Mouse (Mus musculus) kidney, postnatal 25 days (tissue): ENCODE results near the gene Ephx1.
A peak's percentile ranks its signal among the peaks of the same experiment; 100 is the strongest.
"Not testable (repeated sequence)": the region's sequence is repeated elsewhere in the genome, so short reads cannot be mapped to it uniquely, and the experiment has no call there.

Source experiments
- DNase-seq, 2 experiments: peaks; one replicate each; pipeline ENCODE4 v3.0.0; 2021; ENCODE audit warnings: mixed read lengths in 2 of 2

Gene Ephx1

DNA sequence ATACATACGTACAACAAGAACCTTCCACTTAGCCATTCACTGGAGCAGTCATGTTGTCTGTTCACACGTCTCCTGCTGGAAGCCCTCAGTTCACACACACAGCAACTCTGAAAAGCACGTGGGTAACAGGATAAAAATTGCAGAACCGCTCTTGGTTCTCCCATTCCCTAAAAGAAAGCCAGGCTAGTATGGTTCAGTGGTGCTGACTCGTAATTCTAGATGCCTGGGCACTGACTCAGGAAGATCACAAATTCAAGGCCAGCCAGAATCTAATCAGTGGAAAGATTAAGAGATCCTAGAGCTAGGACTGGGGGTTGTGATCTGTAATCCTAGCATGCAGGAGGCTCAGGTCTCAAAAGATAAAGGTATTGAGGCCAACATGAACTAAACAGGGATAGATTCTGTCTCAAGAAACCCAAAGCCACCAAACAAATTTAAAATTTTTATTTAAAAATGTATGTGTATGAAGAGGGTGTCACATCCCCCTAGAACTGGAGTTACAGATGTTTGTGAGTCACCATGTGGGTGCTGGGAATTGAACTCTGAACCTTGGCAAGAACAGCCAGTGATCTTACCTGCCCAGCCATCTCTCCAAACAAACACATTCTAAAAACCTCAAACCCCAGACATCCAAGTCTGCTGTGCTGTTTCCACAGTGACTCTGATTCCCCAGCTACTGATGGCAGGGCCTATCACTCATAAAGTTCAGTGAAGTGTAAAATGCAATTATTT lies at the start of gene Ephx1:
Gene Ephx1 (minus strand): TSS at position 149 of the 732 bp plus-strand sequence.
- DNase-seq: no peak

GRCm38 (mm10) chr1:181069671-181070070 lies 49.0 kb upstream of the Ephx1 start:
- DNase-seq: no peak

DNA sequence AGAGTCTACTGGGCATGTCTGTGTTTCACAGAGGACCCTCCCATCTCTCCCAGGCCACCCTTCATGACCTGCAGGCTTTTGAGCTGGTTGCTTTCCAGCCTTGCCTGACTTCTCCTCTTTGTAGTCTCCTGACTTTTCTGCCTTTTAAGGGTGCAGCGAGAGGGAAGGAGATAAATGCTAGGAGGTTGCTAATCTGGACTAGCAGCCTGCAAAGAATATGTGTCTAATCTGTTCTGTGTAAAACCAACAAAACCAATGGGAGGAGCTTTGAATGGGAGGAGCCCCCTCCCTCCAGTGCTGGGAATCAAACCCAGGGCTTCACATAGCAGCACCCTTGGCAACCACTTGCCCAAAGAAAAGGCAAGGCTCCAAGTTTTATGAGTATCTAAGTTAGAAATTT lies 47.6 kb upstream of the Ephx1 start:
- DNase-seq: no peak

DNA sequence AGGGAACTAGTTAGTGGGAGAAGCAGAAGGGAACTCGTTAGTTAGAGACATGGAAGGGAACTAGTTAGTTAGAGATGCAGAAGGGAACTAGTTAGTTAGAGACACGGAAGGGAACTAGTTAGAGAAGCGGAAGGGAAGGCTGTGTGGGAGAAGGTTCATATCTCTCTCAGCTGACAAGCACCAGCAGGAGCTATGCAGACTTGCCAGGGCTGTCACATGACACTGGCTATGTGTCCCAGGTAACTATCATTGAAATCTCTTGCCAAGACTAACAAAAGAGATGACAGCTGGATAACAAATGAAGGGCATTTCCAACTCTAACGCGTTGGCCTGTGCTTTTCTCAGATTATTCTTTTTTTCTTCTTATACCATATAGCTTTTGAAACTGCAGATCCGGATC lies 43.9 kb upstream of the Ephx1 start:
- no peak for DNase-seq

- DNase-seq: no peak
These were observed 43.3 kb upstream of the Ephx1 start for GRCm38 (mm10) chr1:181063991-181064390.

GRCm38 (mm10) chr1:181061784-181062485 lies 41.2 kb upstream of the Ephx1 start:
- no peak for DNase-seq

DNA sequence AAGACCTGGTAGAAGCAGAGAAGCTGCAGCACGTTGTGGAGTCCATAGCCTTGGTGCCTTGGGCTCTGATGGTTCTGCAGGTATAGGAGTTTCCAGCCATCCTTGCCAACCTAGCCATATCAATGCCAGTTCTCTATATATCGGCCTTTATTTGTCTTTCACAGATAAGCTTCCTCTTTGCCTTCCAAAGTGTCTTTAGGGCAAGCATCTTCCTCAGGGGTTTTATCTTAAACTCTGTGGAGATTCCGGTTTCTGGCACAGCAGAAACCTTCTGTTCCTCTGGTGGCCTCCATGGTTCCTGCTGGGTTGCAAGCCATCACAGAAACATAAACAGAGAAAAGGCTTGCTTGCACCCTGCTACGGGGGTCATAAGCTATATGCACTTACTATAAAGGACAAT lies 32.2 kb upstream of the Ephx1 start:
- DNase-seq: no peak

DNA sequence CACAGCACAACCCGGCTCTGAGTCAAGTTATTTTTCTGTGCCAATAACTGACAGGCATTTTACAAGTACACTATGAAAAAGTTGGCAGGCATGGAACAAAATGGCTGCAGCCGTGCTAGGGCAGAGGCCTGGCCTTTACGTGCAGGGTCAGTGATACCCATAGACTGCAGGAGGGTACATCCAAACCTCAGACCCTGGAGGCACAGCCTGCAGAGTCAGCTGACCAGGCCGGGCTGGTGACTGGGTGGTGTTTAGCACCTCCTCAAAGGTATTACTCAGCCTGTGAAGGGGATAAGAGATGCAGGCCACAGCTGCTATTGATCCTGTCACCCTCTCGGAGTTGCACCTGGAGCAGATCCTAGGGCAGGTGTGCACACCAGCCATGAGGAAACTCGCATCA lies 30.2 kb upstream of the Ephx1 start, which contains the start of gene 9130409I23Rik:
Gene 9130409I23Rik (plus strand): TSS at position 301 of the 400 bp plus-strand sequence.
- no peak for DNase-seq

DNA sequence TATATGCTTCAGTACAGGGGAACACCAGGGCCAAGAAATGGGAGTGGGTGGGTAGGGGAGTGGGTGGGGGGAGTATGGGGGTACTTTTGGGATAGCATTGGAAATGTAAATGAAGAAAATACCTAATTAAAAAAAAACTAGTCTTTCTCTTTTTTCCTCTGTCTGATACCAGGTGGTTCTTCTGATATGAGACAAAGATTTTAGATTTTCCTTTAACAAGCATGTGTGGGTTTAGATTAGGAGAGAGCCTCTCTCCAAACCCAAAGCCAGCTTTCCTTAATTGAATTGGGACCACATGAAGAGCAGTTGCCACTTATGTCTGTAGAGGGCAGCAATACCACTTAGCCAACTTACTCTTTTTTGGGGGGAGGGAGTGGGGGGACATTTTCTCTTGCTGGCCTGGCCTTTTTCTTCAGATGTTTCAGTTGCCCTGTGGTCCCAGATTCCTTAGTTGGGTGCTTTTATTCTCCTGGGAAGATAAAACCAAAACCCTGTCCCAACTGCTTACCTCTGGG lies 28.7 kb upstream of the Ephx1 start:
- no peak for DNase-seq

- DNase-seq: no peak
These were observed 26.8 kb upstream of the Ephx1 start for GRCm38 (mm10) chr1:181047520-181047919.

DNA sequence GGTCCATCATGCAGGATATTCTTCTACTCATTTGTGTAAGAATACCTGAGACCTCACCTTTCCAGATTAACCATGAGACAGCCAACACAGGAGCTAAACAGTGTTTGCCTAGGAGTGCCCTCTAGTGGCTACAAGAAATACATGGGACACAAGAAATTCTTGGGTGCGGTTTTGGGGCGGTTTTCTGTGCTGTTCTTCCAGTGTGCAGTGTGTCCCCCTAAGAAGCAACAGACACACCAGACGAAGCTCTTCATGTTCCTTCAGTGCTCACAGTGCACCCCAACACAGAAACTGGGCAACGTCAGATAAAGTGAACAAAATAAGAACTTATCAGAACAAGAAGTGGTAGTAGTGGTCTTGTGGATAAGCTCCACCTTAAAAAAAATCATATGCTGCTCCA lies 18.9 kb upstream of the Ephx1 start:
- peak in 1 of 2 experiments; percentile 57 for DNase-seq

DNA sequence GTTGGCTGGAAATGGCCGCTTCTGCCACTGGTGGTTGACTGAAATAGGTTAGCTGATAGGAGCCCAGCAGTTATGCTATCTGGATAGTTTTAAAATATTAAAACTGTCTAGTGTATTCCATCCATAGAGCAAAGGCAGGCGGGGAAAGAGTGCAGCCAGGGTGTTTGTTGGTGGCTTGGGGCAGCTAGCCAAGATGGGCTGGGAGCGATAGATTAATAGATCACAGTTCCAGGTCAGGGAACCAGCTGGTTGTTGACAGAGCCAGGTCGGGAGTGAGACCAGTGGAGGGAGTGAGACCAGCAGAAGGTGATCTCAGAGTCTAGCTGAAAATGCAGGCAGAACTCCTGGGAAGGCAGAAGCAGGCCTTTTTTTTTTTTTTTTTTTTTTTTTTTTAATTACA lies 16.9 kb upstream of the Ephx1 start:
- DNase-seq: peak; percentile 33 to 45

- not testable (repeated sequence) for DNase-seq
These were observed 14.5 kb upstream of the Ephx1 start for GRCm38 (mm10) chr1:181035015-181035778.

- DNase-seq: peak; percentile 80 to 87
These were observed 1.6 kb upstream of the Ephx1 start for GRCm38 (mm10) chr1:181022265-181022664.

DNA sequence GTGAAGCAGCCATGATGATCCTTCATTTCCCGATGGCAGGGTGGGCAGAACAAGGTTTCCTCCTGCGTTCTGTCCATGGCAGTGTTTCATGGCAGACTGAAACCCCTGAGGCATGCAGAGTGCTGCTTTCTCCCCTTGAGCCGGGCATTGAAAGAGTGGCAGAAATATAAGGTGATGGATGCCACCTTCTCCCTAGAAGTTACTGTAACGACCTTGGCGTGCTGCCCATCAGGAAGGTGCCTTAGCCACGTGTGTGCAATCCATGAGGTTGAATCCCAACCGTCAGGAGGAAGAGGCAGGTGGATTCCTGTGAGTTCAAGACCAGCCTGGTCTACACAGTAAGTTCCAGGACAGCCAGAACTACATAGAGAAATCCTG lies 773 bp upstream of the Ephx1 start:
- no peak for DNase-seq

DNA sequence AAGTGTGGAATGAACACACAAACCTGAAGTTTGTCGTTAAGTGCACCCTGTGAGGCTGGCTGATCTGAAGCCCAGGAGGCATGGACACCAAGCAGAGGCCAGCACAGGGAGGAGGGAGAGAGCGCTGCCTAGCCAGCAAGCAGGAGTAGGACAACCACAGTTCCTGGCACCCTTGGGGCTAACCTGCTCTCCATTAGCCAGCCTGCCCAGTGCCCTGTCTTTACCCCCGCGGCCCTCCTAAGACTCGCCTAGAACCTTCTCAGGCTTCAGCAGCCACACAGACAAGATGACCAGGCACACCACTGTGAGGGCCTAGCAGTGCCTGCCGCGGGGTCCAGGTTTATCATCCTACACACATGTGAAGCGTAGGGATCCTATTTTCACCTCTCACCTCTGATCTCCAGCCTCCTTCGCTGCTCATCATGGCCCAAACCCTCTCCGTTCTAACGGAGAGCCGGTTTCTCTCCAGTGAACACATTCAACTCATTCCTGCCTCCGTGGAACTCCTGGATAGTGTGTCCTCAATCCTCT lies 2.7 kb downstream of the Ephx1 start:
- DNase-seq: no peak

DNA sequence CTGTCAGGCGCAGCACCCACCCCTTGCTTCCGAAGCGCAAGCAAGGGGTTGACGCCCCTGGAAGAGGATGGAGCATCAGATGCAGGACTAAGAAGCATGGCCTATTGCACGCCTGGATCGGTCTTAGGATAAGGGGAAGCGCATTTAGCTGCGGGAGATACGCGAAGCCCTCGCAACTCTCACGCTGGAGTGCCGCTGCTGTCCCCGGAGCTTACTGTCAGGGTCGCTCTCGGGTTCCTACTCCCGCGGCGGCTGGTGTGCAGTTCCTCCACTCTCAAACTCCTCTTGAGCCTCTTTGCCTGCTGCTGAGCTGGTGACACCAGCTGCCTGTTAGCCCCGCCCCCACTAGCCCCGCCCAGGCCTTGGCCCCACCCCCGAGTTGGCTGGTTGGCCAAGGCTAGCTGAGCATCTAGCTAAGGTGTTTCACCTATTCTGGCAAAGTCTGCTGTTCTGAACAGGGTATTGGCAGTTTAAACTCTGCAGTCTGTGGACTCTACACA lies 3.4 kb downstream of the Ephx1 start:
- peak; percentile 89 to 93 for DNase-seq

DNA sequence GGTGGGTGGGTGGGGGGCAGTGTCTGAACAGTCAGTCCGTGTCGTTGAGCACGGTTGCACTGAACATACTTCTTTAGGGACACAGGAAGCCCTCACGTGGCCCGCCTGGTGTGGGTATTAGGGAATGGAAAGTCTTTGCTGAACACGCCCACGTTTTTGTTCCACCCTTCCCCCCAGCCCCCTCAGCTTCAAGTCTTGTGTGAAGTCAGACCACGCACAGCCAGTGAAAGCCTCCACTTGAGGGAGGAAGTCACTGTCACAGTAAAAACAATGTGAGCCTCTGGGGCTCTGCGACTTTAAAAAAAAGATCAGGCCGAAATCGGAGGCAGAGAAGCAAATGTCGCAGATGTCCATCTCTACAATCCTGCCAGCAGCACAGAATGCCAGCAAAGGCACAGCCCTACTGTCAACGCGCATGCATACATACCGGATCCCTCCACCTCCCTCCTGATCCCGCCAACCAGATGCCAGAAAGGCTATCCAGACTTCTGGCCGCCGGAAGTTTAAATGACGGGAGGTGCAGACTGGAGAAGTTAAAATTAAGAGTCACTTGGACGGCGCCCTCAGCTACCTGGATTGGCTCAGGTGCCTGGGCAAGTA lies 4.1 kb downstream of the Ephx1 start:
- DNase-seq: peak; percentile 89 to 96

DNA sequence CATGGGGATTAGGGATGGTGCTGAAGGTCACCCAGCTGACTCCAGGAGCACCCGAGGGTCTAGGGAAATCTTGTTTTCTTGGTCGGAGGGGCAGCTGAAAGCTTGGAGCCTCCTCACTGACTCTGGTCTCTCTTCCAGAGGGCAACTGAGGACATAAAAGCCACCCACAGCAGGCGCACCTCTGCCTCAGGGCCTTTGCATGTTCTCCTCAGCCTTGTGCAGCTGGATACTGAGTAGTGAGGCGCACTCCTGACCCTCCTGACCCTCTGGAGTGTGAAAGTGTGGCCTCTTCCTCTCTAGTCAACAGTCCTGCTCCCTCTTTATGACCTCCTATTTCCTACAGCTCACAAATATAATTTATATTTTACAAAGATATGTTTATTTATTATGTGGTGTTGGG lies 4.7 kb downstream of the Ephx1 start:
- DNase-seq: peak; percentile 33 to 66

- DNase-seq: peak; percentile 85 to 89
These were observed 5.1 kb downstream of the Ephx1 start for GRCm38 (mm10) chr1:181015558-181015957.

- peak; percentile 84 to 88 for DNase-seq
These were observed 5.8 kb downstream of the Ephx1 start for GRCm38 (mm10) chr1:181014731-181015500.

DNA sequence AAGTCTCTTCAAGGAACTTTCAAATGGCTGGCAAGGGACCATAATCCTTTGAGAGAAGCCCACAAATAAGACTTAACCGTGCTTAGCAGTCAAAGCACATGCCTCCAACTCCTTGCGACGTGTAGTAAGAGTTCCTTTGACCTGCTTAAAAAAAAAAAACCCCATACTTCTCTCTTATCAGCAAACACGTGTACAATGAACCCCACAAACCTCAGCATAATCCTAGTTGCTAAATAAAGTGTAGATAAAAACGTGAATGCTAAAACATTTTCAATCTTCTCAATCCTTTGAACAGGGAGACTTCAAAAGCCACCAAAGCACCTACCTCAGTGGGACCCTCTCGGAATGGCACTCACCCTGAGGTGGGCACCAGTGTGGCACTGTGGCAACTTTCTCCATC lies 7.3 kb downstream of the Ephx1 start:
- no peak for DNase-seq
